Mouse (Mus musculus) right cerebral cortex, postnatal 4 days (tissue): ENCODE results near the gene Rfx4.
A peak's percentile ranks its signal among the peaks of the same experiment; 100 is the strongest.

Experiments used
- DNase-seq: peaks from one replicate; pipeline ENCODE4 v3.0.0-alpha.2; 2022

Rfx4 gene

DNA sequence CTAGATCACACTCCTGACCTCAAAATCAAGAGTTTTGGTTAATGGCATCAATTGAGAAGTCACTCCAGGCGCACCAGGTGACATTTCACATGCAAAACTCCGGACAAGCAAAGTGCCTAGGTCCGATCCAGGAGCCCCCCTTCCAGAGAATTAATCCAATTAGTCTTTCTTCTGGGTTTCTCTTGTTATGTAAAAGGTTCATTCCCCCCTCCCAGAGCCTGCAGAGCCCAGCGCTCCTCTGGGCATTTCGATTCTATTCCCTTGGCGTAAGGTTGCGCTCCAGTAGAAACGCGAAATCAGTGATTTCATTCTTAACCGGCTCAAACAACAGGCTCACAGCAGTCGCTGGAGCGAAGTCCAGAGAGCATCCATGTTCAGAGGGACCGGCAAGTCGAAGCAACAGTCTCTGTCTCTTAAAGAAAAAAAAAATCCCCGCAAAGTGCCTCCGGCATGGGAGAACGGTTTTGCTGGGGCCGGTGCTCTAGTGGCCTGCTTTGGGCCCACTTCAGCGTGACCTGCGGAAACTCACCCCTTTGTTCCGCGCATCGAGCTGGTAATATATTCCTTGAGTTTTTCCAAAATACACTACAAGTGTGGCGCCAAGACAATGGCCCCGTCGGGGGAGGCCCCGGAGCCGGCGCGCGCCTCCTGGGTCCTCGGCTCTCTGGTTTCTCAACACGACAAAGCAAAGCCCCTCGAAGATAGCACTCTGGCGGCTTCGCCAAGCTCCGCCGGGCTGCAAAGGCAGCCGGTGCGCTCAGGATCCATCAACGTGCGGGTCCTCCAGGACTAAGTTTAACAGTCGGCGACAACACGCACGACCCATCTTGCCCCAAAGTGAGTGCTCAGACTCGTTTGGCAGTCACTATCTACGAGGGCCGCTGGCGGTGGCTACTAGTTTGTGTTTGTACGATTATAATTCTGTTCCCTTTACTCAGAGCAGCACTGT lies 2.9 kb downstream of the Rfx4 start:
- DNase-seq, result peak; percentile 24

- no peak for DNase-seq
Measured at GRCm38 (mm10) chr10:84759511-84760117, 3.8 kb downstream of the Rfx4 start.

- DNase-seq, result peak; percentile 54
Measured at GRCm38 (mm10) chr10:84760118-84761111, 4.6 kb downstream of the Rfx4 start.

DNA sequence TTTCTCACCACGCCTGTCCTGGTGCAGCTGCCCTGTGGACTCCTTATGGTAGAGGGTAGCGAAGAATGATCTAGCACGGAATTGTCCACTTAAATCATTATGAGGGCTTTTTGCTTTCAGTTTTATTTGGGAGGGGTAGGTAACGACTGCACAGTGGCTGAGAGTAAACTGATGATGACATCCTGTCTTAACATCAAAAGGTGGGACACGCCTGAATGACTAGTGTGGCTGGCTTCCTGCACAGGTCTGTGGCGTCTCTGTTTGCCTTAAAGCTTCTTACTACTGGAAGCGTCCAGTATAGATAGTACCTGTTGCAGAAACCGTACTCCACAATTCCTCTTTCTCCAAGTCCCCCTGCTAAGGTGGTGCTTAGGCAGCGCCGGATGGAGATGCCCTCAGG lies 12.9 kb downstream of the Rfx4 start:
- no peak for DNase-seq

DNA sequence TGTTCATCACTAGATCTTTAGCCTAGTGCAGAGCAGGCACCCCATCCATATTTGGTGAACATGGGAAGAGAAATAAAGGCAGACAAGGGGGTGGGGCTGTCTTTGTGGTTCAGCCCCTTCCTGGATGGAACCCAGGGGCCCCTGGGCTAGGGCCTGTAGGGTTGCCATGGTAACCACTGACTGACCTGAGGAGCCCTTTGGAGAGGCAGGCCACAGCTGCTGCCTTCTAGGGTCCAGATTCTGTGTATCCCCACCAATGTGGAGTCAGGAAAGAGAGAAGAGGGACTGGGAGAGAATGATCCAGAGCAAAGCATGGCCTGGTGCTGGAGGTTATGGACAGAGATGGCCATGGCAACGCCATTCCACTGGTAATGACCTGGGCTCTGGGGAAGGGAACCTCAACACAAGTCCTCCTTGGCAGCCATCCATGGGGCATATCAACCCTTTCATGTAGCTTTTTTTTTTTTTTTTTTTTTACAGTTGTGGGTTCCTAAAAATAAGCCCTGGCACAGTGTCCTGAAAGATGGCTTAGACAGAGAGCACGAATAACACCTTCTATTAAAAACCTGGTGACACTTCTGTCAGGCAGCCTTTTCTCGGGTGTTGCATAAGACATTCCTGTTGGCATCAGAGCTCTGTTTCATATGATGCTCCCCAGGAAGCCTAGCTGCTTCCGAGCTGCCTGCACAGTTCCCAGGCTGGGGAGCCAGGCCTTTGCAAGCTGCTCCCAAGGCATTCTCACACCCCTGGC lies 16.7 kb downstream of the Rfx4 start:
- no peak for DNase-seq

DNA sequence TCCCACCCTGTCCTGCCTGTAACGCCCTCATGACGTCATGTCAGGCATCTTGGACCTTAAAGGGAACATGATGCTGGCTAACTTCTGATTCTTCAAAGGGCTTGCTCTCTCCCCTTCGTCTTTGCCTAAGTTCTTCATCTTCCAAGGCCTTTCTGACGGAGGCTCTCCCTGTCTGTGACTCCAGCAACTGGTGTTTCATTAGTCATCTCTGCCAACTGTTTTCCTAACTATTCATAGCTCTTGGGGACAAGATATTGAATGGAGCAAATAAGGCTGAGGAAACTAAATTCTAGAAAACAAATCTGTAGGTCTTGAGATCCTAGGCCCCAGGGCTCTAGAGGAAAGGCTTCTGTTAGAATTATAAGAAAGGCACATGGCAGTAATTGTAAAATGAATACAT lies 18.0 kb downstream of the Rfx4 start:
- DNase-seq, result no peak

- no peak for DNase-seq
Measured at GRCm38 (mm10) chr10:84774573-84774972, 18.7 kb downstream of the Rfx4 start.

DNA sequence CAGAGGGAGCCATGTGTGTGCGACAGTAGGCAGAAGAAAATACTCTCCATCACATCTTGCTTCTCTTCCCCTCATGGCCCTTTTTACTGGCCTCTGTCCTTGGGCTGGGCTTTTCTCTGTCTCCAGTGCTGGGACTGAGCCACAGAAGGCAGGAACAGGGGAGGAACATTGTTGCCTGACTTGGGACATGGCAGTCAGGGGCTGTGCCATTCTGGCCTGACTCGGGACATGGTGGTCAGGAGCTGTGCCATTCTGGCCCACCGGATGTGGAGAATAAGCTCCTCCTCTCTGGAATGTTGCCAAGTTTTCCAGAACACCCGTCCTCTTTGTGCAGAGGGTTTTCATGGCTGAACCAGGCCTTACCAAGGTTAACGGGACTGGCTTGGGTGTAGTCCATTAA lies 21.2 kb downstream of the Rfx4 start:
- no peak for DNase-seq

- DNase-seq, result no peak
Measured at GRCm38 (mm10) chr10:84777974-84778373, 22.1 kb downstream of the Rfx4 start.

DNA sequence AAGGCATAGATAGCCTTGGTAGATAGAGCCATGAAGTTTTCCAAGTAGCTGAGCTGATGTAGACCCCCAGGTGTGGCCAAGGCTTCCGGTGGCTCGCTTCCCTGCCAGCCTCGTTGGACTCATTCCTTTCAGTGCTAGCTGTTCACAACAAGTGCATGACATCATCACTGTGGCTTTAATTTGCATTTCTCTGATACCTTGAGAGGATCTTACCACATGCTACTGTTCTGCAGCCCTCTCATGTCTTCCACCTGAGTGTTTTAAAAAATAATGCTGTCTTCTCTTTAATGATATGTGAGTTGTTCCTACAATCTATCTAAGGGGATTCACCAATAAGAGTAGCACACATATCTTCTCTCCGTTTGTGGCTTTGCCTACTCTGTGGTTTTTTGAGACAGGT lies 25.0 kb downstream of the Rfx4 start:
- DNase-seq, result no peak

- DNase-seq, result no peak
Measured at GRCm38 (mm10) chr10:84785339-84785738, 29.5 kb downstream of the Rfx4 start.

GRCm38 (mm10) chr10:84790323-84790722 lies 34.5 kb downstream of the Rfx4 start:
- no peak for DNase-seq

GRCm38 (mm10) chr10:84791181-84791580 lies 35.3 kb downstream of the Rfx4 start:
- no peak for DNase-seq

DNA sequence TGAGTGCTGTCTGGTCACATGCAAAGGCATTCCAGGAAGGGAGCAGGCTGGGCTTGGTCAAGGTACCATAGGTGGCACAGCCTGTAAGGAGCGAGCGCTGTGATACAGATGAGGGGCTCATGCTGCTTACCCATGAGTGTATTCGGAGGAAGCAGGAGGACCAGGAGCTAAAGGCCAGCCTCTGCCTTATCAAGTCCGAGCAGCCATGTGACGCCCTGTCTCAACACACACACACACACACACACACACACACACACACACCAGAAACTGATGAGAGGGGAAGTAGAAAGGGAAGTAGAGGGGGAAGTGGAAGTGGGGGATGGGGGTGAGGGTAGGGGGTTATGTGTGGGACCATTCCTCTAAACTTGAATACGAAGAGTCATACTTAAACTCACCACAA lies 45.7 kb downstream of the Rfx4 start:
- DNase-seq, result no peak

DNA sequence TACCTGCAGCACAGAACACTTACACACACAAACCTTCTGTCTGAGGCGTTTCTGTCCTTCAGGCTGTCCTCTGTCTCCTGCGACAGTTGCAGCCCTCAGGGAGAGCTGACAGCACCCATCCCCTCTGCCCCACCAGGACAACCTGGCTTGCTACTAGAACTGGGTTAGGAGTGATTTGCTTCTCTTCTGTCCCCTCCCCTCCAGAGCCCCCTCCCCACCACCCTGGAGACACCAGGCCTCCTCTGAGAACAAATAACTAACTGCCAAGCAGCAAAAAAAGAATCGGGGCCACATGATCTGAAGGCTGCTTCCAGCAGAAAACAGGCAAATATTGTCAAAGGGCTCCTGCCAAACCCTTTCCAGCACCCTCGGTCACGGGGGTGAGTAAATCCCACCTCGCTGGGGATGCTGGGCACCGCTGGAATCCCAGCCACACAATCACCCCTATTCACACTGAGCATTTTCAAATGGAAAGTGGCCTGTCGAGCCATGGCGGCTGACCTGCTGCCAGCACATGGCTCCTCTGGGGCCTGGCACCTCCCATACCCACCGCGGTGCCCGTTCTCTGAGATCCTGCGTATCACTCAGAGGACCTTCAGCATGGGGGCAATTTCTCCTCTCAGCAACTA lies 47.5 kb downstream of the Rfx4 start:
- peak; percentile 13 for DNase-seq

DNA sequence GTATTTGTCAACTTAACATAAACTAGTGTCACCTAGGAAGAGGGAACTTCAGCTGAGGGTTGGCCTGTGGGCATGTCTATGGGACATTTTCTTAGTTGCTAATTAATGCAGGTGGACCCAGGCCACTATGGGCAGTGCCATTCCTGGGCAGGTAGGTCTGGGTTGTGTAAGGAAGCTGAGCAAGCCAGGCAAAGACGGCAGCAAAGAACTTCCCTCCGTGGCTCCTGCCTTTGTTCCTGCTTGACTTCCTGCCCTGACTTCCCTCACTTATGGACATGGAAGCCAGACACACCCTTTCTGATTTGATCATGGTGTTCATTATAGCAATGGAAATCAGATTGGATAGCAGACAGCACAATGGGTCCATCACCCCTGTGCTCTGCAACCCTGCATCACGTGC lies 49.7 kb downstream of the Rfx4 start:
- no peak for DNase-seq

DNA sequence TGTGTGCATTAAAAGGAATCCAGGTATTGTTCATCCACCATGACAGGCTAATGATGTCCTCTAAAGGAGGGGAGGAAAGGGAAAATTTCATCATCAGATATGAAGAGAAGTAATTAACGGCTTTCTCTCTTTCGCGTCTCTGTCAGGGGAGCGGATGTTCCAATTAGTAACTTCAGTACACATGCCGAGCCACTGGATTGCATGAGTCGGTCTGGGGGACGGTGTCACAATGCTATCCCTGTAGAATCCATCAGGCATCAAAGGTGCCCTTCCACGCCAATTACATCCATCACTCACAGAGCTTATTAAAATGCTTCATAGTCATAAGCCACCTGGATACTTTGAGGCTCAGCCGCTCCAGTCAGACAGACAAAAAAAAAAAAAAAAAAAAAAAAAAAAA lies 51.3 kb downstream of the Rfx4 start:
- no peak for DNase-seq

GRCm38 (mm10) chr10:84810030-84810849 lies 54.4 kb downstream of the Rfx4 start:
- DNase-seq, result peak; percentile 8

GRCm38 (mm10) chr10:84811171-84811912 lies 55.5 kb downstream of the Rfx4 start:
- no peak for DNase-seq

- DNase-seq, result no peak
Measured at GRCm38 (mm10) chr10:84811913-84812295, 56.0 kb downstream of the Rfx4 start.
